Mouse (Mus musculus) midbrain, embryonic 11.5 days (tissue): Measurements from ENCODE around the gene Nr4a3. TPM values are rescaled to one million over a fixed set of nuclear protein-coding genes. Genes with fewer than 3 reads are reported as not detected.

Source experiments
- ATAC-seq: fragments of 200-750 bp; cut with Nextera tagmentation; 2 replicates; pipeline ENCODE4 v1.8.0; 2017; ENCODE audit warnings: moderate TSS enrichment, moderate library complexity; ENCODE audit not compliant: low FRiP score
- DNase-seq: peaks from one replicate; pipeline ENCODE4 v3.0.0; 2015; ENCODE audit warnings: low spot score; ENCODE audit errors: missing footprints
- H3K27ac ChIP-seq: fragments of 300-500 bp; sonication (generic); 2 replicates; pipeline ENCODE4 v1.5.1; 2014; ENCODE audit warnings: low read depth, low read length
- H3K27me3 ChIP-seq: fragments of 300-500 bp; sonication (generic); 2 replicates; pipeline ENCODE4 v1.6.1; 2014; ENCODE audit warnings: mild to moderate bottlenecking, low read length, moderate library complexity, mixed read lengths; ENCODE audit not compliant: control insufficient read depth, insufficient read depth
- H3K36me3 ChIP-seq: fragments of 300-500 bp; sonication (generic); 2 replicates; pipeline ENCODE4 v1.6.1; 2014; ENCODE audit warnings: mild to moderate bottlenecking, low read length, moderate library complexity, mixed read lengths; ENCODE audit not compliant: control insufficient read depth, insufficient read depth
- H3K4me1 ChIP-seq: fragments of 300-500 bp; sonication (generic); 2 replicates; pipeline ENCODE4 v1.6.1; 2014; ENCODE audit warnings: low read length; ENCODE audit not compliant: control insufficient read depth, insufficient read depth
- H3K4me2 ChIP-seq: fragments of 300-500 bp; sonication (generic); 2 replicates; pipeline ENCODE4 v1.6.1; 2014; ENCODE audit warnings: mild to moderate bottlenecking, moderate library complexity
- H3K4me3 ChIP-seq: fragments of 300-500 bp; sonication (generic); 2 replicates; pipeline ENCODE4 v1.5.1; 2014; ENCODE audit warnings: low read depth, low read length
- H3K9ac ChIP-seq: fragments of 300-500 bp; sonication (generic); 2 replicates; pipeline ENCODE4 v1.6.1; 2014; ENCODE audit warnings: low read length
- H3K9me3 ChIP-seq: fragments of 300-500 bp; sonication (generic); 2 replicates; pipeline ENCODE4 v1.6.1; 2016; ENCODE audit warnings: low read length; ENCODE audit not compliant: control insufficient read depth
- WGBS: fragments of 180-500 bp; shearing (Covaris S2); extraction: QIAGEN DNeasy Blood & Tissue Kit; methylation state at CpG from one replicate; pipeline ENCODE4 v1.1.7; 2014; 5-methylcytosine and 5-hydroxymethylcytosine counted together
- polyA plus RNA-seq: library from polyadenylated mRNA; unstranded; fragments of >200 nt; fragmentation: Nextera tagmentation; extraction: Ambion mirVana; gene quantifications from 2 replicates; pipeline ENCODE4 v1.2.1, GENCODE M21; 2014

Gene Nr4a3
- polyA plus RNA-seq, 1 experiment from 2014 or later, result 0.77 TPM

DNA sequence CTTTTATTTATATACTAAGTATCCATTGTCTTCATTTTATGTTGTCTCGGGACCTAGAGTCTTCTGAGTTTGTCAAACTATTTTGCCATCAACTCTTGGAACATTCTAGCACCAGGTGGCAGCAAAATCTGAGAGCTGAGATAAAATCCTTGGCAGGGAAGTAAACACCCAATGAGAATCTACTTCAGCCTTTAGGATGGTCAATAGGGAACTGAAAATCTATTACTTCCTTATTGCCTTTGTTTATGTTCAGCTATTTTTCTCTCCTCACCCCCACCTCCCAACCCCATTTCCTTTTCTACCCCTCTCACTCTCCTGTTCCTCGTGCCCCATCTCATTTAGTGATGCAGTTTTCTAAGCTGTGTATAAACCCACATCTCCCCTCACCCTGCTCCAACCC lies 63.6 kb downstream of the Nr4a3 start:
- no peak for DNase-seq
- Histone ChIP-seq H3K9ac (no peak overlapping the region), H3K9me3 (no peaks in the 10 kb centered on the region), H3K4me3 (no peak overlapping the region), H3K36me3 (no peaks in the 10 kb centered on the region), H3K27me3 (no peaks in the 10 kb centered on the region), H3K4me2 (no peak overlapping the region), H3K27ac (no peak overlapping the region), H3K4me1 (no peaks in the 10 kb centered on the region)
- 71% methylated on average over 2 of the region's 2 CpGs for WGBS
- no peak for ATAC-seq

DNA sequence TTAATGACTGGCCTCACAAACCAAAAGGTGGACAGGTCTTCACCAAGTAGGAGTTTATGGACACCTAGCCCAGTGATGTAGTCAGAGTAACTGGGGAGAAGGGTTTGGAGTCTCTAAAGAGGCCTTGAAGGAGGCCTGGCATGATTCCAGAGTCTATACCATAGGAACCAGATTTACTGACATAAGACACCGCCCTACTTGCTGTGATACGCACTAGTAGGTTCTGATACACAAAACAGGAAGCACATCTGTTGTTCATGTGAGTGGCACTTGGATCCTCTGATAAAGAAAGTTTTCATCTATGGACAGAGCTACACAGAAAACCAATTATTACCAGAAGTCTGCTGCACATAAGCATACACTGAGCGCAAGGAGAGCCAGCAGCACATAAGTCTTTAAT lies 65.4 kb downstream of the Nr4a3 start:
- H3K9me3 ChIP-seq, result no peaks in the 10 kb centered on the region
- H3K36me3 ChIP-seq, result no peaks in the 10 kb centered on the region
- no peak overlapping the region for H3K27ac ChIP-seq
- WGBS, result 87% methylated on average over 3 of the region's 3 CpGs
- no peaks in the 10 kb centered on the region for H3K4me1 ChIP-seq
- H3K4me3 ChIP-seq, result no peak overlapping the region
- ATAC-seq (no peak), DNase-seq (no peak)
- no peak overlapping the region for H3K9ac ChIP-seq
- H3K4me2 ChIP-seq, result no peak overlapping the region
- H3K27me3 ChIP-seq, result no peaks in the 10 kb centered on the region

DNA sequence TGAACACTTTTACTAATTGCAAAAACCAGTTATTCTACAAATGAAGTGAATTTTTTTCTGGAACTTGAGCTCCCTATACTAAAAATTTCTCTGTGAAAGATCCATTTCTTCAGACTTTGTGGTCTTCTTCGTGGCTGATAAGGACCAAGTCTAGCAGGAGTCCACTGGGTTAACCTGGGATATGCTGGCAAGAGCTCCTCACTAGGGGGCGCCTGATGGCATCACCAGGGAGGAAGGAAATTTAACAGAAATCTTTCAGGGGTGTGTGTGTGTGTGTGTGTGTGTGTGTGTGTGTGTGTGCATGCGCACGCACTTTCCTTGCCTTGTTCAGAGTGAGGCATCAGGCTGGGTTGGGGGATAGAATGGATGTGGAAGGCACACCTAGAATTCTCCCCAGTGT lies 71.2 kb downstream of the Nr4a3 start:
- no peak overlapping the region for H3K27ac ChIP-seq
- WGBS, result 63% methylated on average over 4 of the region's 4 CpGs
- H3K9me3 ChIP-seq, result no peaks in the 10 kb centered on the region
- no peak overlapping the region for H3K9ac ChIP-seq
- no peaks in the 10 kb centered on the region for H3K36me3 ChIP-seq
- H3K27me3 ChIP-seq, result no peaks in the 10 kb centered on the region
- no peak overlapping the region for H3K4me2 ChIP-seq
- H3K4me3 ChIP-seq, result no peak overlapping the region
- ATAC-seq, result no peak
- H3K4me1 ChIP-seq, result no peaks in the 10 kb centered on the region; the same call in 1 of the 2 replicates
- no peak for DNase-seq

DNA sequence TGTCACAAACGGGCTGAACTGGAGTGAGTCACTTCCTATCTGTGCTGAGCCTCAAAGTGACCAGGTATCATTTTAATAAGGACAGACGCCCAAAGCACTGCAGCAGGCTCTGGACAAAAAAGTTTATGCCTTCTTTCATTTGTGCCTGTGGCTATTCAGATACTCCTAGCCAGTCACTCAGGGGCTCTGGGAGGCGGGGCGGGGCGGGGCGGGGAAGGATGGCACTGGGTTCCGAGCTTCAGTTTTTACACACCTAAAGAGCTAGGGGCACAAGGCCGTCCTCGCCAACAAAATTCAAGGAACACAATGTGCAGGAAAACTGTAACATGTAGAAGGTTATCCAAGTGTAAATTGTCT lies 79.4 kb downstream of the Nr4a3 start:
- Histone ChIP-seq H3K9ac (no peak overlapping the region), H3K4me1 (no peaks in the 10 kb centered on the region; the same call in 1 of the 2 replicates), H3K4me2 (peak overlapping the region; percentile 77), H3K4me3 (peak overlapping the region; percentile 62), H3K27ac (no peak overlapping the region), H3K9me3 (no peaks in the 10 kb centered on the region), H3K27me3 (no peaks in the 10 kb centered on the region; the same call in 1 of the 2 replicates), H3K36me3 (no peaks in the 10 kb centered on the region)
- no peak for DNase-seq
- 8% methylated on average over 9 of the region's 9 CpGs for WGBS
- peak; percentile 78 for ATAC-seq

DNA sequence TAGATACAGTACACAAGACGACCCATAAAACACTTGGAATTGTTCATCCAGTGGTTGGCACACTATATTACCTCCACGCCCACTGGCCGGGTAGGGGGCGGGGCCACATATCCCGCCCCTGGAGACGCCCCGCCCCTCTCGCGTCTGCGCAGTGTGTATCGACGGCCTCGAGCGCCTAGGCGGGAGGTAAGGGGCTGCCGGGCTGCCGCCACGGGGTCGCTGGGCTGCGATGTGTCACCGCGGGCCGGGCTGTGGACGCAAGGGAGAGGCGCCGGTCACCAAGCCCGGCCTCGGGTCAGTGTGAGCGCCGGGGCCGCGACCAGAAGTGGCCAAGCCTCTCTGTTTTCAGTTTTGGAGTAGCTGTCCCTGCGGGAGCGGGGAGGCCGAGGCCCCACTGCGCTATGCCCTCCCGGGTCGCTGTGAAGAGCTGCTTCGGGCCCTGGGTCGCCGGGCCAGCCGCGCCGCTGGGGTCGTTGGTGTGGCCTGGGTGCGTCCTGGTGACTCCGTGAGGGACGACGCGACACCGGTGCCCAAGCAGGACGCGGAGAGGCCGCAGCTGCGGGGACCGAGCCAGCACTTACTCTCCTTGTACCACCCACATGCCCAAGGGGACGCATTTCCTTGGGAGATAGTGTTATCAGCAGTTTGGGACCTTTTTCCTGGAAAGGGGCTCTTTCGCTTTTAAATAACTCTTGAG lies 80.0 kb downstream of the Nr4a3 start, which contains the start of gene Stx17:
Stx17 (plus strand) TSS at position 143 of the 697 bp plus-strand sequence.
- H3K9me3 ChIP-seq, result no peaks in the 10 kb centered on the region
- H3K4me3 ChIP-seq, result peak within 1 kb of the TSS; percentile 62
- H3K9ac ChIP-seq, result peak within 1 kb of the TSS; percentile 86
- H3K27ac ChIP-seq, result no peak within 1 kb of the TSS
- H3K36me3 ChIP-seq, result no peaks in the 10 kb centered on the region
- peak; percentile 99 for DNase-seq
- WGBS, result 1% methylated on average over 55 of the region's 58 CpGs
- H3K4me1 ChIP-seq, result no peaks in the 10 kb centered on the region; the same call in 1 of the 2 replicates
- peak; percentile 99 for ATAC-seq
- peak within 1 kb of the TSS; percentile 77 for H3K4me2 ChIP-seq
- H3K27me3 ChIP-seq, result no peaks in the 10 kb centered on the region; the same call in 1 of the 2 replicates

DNA sequence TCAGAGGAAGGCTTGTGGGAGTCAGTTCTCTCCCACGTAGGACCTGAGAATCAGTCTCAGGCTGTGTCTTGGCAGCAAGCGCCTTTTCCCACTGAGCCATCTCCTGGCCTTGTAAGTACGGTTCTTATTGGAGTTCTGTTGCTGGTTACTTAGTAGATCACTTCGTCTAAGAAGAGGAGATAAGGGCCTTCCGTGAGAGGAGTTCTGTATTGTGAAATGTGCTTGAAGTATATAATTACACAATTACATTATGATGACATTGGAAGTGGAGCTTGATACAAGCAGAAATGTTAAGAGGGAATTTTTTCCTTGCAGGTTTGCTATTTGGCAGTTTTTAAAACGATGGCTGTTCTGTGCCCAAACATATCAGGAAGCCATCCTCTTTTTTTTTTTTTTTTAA lies 85.4 kb downstream of the Nr4a3 start:
- no peaks in the 10 kb centered on the region for H3K4me1 ChIP-seq
- no peaks in the 10 kb centered on the region; the same call in 1 of the 2 replicates for H3K27me3 ChIP-seq
- no peak overlapping the region for H3K4me3 ChIP-seq
- no peak for DNase-seq
- WGBS, result 94% methylated on average over 6 of the region's 6 CpGs
- H3K9ac ChIP-seq, result no peak overlapping the region
- no peak overlapping the region for H3K27ac ChIP-seq
- no peaks in the 10 kb centered on the region for H3K9me3 ChIP-seq
- no peak for ATAC-seq
- H3K4me2 ChIP-seq, result no peak overlapping the region
- H3K36me3 ChIP-seq, result no peaks in the 10 kb centered on the region; the same call in 1 of the 2 replicates

DNA sequence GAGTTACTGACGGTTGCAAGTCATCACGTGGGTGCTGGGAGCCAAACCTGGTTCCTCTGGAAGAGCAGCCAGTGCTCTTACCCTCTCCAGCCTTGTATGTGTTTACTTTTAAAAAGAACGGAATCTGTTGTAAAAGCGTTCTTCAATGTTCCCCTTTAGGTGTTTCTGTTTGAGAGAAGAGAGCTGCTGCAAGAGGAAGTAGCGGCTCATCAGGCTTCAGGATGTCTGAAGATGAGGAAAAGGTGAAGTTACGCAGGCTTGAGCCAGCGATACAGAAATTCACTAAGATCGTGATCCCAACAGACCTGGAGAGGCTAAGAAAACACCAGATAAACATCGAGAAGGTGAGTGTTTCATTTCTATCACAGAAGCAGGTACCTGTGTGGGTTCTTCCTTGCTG lies 86.7 kb downstream of the Nr4a3 start:
- 92% methylated on average over 9 of the region's 9 CpGs for WGBS
- no peaks in the 10 kb centered on the region for H3K9me3 ChIP-seq
- no peaks in the 10 kb centered on the region; the same call in 1 of the 2 replicates for H3K27me3 ChIP-seq
- no peak for DNase-seq
- no peaks in the 10 kb centered on the region; the same call in 1 of the 2 replicates for H3K36me3 ChIP-seq
- no peak overlapping the region for H3K27ac ChIP-seq
- no peak for ATAC-seq
- H3K4me2 ChIP-seq, result no peak overlapping the region
- no peaks in the 10 kb centered on the region for H3K4me1 ChIP-seq
- no peak overlapping the region for H3K4me3 ChIP-seq
- no peak overlapping the region for H3K9ac ChIP-seq

DNA sequence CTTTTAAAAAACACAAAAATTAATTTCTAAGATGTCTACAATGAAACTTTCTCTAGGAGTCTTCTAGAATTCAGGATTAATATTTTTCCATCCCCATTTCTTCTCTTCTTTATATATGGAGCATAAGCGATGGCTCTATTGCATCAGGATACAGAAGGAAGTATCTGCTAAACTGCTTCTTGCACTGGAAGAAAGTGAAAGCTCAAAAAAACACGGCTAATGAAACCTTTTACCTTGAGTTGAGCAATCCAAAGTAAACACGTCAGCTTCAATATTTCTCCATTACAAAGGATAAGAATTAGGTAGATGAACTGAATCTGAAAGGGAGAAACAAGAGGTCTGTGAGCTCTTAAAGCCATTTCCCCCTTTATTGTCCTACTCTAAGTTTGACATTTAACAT lies 87.8 kb downstream of the Nr4a3 start:
- ATAC-seq, result no peak
- no peak overlapping the region for H3K4me3 ChIP-seq
- WGBS, result 93% methylated on average over 3 of the region's 3 CpGs
- H3K4me1 ChIP-seq, result no peaks in the 10 kb centered on the region
- H3K9ac ChIP-seq, result no peak overlapping the region
- no peak overlapping the region for H3K4me2 ChIP-seq
- no peak for DNase-seq
- no peaks in the 10 kb centered on the region for H3K9me3 ChIP-seq
- no peaks in the 10 kb centered on the region for H3K27me3 ChIP-seq
- H3K36me3 ChIP-seq, result no peaks in the 10 kb centered on the region; the same call in 1 of the 2 replicates
- no peak overlapping the region for H3K27ac ChIP-seq
